9 mouse cellular contexts compared by ENCODE assay signal in the genomic region with DNA sequence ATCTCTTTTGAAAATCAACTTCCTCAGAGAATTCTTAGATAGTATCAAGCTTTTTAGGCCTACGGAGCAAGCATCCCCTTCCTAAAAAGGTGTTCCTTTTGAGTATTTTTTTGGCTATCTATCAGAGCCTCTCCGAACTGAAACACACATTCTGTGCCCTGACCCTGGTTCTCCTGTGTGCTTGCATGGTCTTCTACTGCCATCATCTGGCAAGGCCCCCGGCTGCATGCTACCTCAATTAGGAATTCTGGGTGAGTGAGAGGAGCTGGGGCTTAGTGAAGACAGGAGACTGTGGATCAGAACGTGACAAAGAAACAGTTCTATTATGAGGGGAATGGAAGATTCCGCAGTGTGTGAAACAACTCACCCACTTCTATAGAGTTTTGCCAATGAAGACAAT. TPM values are rescaled to one million over a fixed set of nuclear protein-coding genes. Genes with fewer than 3 reads are reported as not detected.
DNase-seq lines count a peak whose midpoint lies in the region; ATAC-seq and TF ChIP-seq lines count a peak whose summit lies in the region.
"Had no signal": no experiment of that assay in that cellular context is flagged by ENCODE, and none has a peak within 500 bp of the region (broad histone marks: within the 10 kb centered on the region; RNA-seq: fewer than 3 reads in every experiment).

No protein-coding gene starts in this region.

- H3K27ac ChIP-seq in midbrain, embryonic 10.5 days (replicated peaks): no peak overlapping the region
- no peak overlapping the region for H3K27ac ChIP-seq in midbrain, embryonic 13.5 days
- H3K27ac ChIP-seq in hindbrain, embryonic 16.5 days (ENCODE audit: low read depth, low read length): no peak overlapping the region
- no peak overlapping the region for H3K27ac ChIP-seq in lung, postnatal 0 days (ENCODE audit: low read length)
- H3K27ac ChIP-seq in stomach, postnatal 0 days (replicated peaks): no peak overlapping the region
- H3K27ac ChIP-seq: neural tube, embryonic 12.5 days had no signal

- TF ChIP-seq EP300 in lung, postnatal 0 days (IDR thresholded peaks at IDR 0.05): no peak
- TF ChIP-seq EP300 in stomach, postnatal 0 days (optimal IDR thresholded peaks at IDR 0.05): no peak

- H3K4me2 ChIP-seq in midbrain, embryonic 13.5 days (replicated peaks): no peak overlapping the region
- H3K4me2 ChIP-seq in hindbrain, embryonic 16.5 days (ENCODE audit: low read length): no peak overlapping the region
- H3K4me2 ChIP-seq in lung, postnatal 0 days (replicated peaks; ENCODE audit: low read depth, low read length): no peak overlapping the region
- no peak overlapping the region for H3K4me2 ChIP-seq in stomach, postnatal 0 days (replicated peaks; ENCODE audit: low read depth)
- H3K4me2 ChIP-seq: neural tube, embryonic 12.5 days had no signal

- DNase-seq in adrenal gland, postnatal 14 days: peak; percentile 58
- no peak for DNase-seq in adrenal gland, adult 18-20 months (ENCODE audit: low spot score in 2 of 2)
- peak; percentile 56 for DNase-seq in midbrain, embryonic 10.5 days (ENCODE audit: low spot score)
- peak; percentile 65 for DNase-seq in embryo, embryonic 10 days (ENCODE audit: low spot score)
- DNase-seq in lung, postnatal 0 days (ENCODE audit: low spot score): peak; percentile 64
- peak; percentile 67 for DNase-seq in stomach, postnatal 0 days (ENCODE audit: low spot score)

- H3K4me1 ChIP-seq in midbrain, embryonic 10.5 days: no peaks in the 10 kb centered on the region
- no peaks in the 10 kb centered on the region for H3K4me1 ChIP-seq in midbrain, embryonic 13.5 days (replicated peaks)
- no peaks in the 10 kb centered on the region for H3K4me1 ChIP-seq in hindbrain, embryonic 16.5 days (ENCODE audit: control insufficient read depth, insufficient read depth, low read depth, low read length)
- H3K4me1 ChIP-seq in lung, postnatal 0 days (ENCODE audit: insufficient read depth, low read depth, low read length): no peaks in the 10 kb centered on the region
- no peaks in the 10 kb centered on the region for H3K4me1 ChIP-seq in stomach, postnatal 0 days (replicated peaks; ENCODE audit: control insufficient read depth, insufficient read depth)
- H3K4me1 ChIP-seq: neural tube, embryonic 12.5 days had no signal

- H3K27me3 ChIP-seq in midbrain, embryonic 10.5 days (ENCODE audit: low read depth, poor library complexity, severe bottlenecking): no peaks in the 10 kb centered on the region
- H3K27me3 ChIP-seq in midbrain, embryonic 13.5 days: no peaks in the 10 kb centered on the region
- H3K27me3 ChIP-seq in hindbrain, embryonic 16.5 days (replicated peaks; ENCODE audit: control insufficient read depth, insufficient read depth, low read length): no peaks in the 10 kb centered on the region
- H3K27me3 ChIP-seq in lung, postnatal 0 days (replicated peaks; ENCODE audit: insufficient read depth, low read length): no peaks in the 10 kb centered on the region
- no peaks in the 10 kb centered on the region for H3K27me3 ChIP-seq in stomach, postnatal 0 days (ENCODE audit: control insufficient read depth, insufficient read depth, low read length)
- H3K27me3 ChIP-seq: neural tube, embryonic 12.5 days had no signal

- no peak overlapping the region for H3K9ac ChIP-seq in midbrain, embryonic 13.5 days (replicated peaks)
- no peak overlapping the region for H3K9ac ChIP-seq in hindbrain, embryonic 16.5 days (ENCODE audit: low read depth, low read length)
- H3K9ac ChIP-seq in lung, postnatal 0 days (replicated peaks; ENCODE audit: low read depth): no peak overlapping the region
- H3K9ac ChIP-seq in stomach, postnatal 0 days (ENCODE audit: low read length): no peak overlapping the region
- H3K9ac ChIP-seq: neural tube, embryonic 12.5 days had no signal

- H3K4me3 ChIP-seq in midbrain, embryonic 10.5 days: no peak overlapping the region
- H3K4me3 ChIP-seq in midbrain, embryonic 13.5 days (replicated peaks): no peak overlapping the region
- no peak overlapping the region for H3K4me3 ChIP-seq in hindbrain, embryonic 16.5 days (ENCODE audit: low read length)
- H3K4me3 ChIP-seq in lung, postnatal 0 days (ENCODE audit: low read depth, low read length): no peak overlapping the region
- no peak overlapping the region for H3K4me3 ChIP-seq in stomach, postnatal 0 days (ENCODE audit: low read depth, low read length)
- H3K4me3 ChIP-seq: neural tube, embryonic 12.5 days had no signal

- WGBS in midbrain, embryonic 10.5 days: 22% methylated on average over 5 of the region's 5 CpGs
- WGBS in midbrain, embryonic 13.5 days: 22% methylated on average over 5 of the region's 5 CpGs
- 20% methylated on average over 5 of the region's 5 CpGs for WGBS in hindbrain, embryonic 16.5 days
- 24% methylated on average over 5 of the region's 5 CpGs for WGBS in lung, postnatal 0 days
- 27% methylated on average over 5 of the region's 5 CpGs for WGBS in stomach, postnatal 0 days

- no peak for ATAC-seq in midbrain, embryonic 13.5 days
- ATAC-seq in hindbrain, embryonic 16.5 days: peak; percentile 80
- ATAC-seq in lung, postnatal 0 days: peak; percentile 38; the same call in 1 of the 2 replicates
- ATAC-seq in stomach, postnatal 0 days (ENCODE audit: low FRiP score, low TSS enrichment): no peak

- no peaks in the 10 kb centered on the region for H3K9me3 ChIP-seq in midbrain, embryonic 10.5 days (replicated peaks)
- H3K9me3 ChIP-seq in midbrain, embryonic 13.5 days: no peaks in the 10 kb centered on the region
- H3K9me3 ChIP-seq in hindbrain, embryonic 16.5 days (ENCODE audit: control insufficient read depth, low read length): no peaks in the 10 kb centered on the region
- H3K9me3 ChIP-seq in lung, postnatal 0 days (ENCODE audit: low read length): no peaks in the 10 kb centered on the region
- no peaks in the 10 kb centered on the region for H3K9me3 ChIP-seq in stomach, postnatal 0 days (ENCODE audit: control insufficient read depth, low read length)
- H3K9me3 ChIP-seq: neural tube, embryonic 12.5 days had no signal

- TF ChIP-seq CTCF in lung, postnatal 0 days (IDR thresholded peaks at IDR 0.05): peak; percentile 88
- TF ChIP-seq CTCF in stomach, postnatal 0 days (IDR thresholded peaks at IDR 0.05; ENCODE audit: low read depth): peak; percentile 88

- no peaks in the 10 kb centered on the region for H3K36me3 ChIP-seq in midbrain, embryonic 10.5 days
- H3K36me3 ChIP-seq in midbrain, embryonic 13.5 days: no peaks in the 10 kb centered on the region
- H3K36me3 ChIP-seq in hindbrain, embryonic 16.5 days (ENCODE audit: control insufficient read depth, insufficient read depth, low read length): no peaks in the 10 kb centered on the region
- H3K36me3 ChIP-seq in lung, postnatal 0 days (ENCODE audit: insufficient read depth, low read length): no peaks in the 10 kb centered on the region
- H3K36me3 ChIP-seq in stomach, postnatal 0 days (ENCODE audit: control insufficient read depth, insufficient read depth, low read length): no peaks in the 10 kb centered on the region
- H3K36me3 ChIP-seq: neural tube, embryonic 12.5 days had no signal

RNA-seq across cellular contexts. Expression of gene Gm9195, which starts 24.7 kb away (rescaled TPM):
- not detected in 2 replicates for total RNA-seq in adrenal gland, postnatal 14 days (2021)
- not detected for total RNA-seq in adrenal gland, adult 18-20 months (2021)
- not detected in 2 replicates for polyA plus RNA-seq in midbrain, embryonic 10.5 days (2016; fragmentation: Nextera tagmentation; extraction: Ambion mirVana)
- polyA plus RNA-seq in midbrain, embryonic 13.5 days (2015; fragmentation: Nextera tagmentation; extraction: Ambion mirVana): not detected in 2 replicates
- polyA plus RNA-seq in hindbrain, embryonic 16.5 days (2015; fragmentation: Nextera tagmentation; extraction: Ambion mirVana): not detected in 2 replicates
- not detected in 2 replicates for polyA plus RNA-seq in lung, postnatal 0 days (2015; fragmentation: Nextera tagmentation; extraction: Ambion mirVana)
- not detected in 2 replicates for polyA plus RNA-seq in stomach, postnatal 0 days (2015; fragmentation: Nextera tagmentation; extraction: Ambion mirVana)
- polyA plus RNA-seq: neural tube, embryonic 12.5 days had no signal

Comparison
In these comparisons a context has a peak if more than half of its experiments do, and no peak if none do; other contexts are left out.
1. DNase-seq: peak in adrenal gland, postnatal 14 days (single experiment), midbrain, embryonic 10.5 days (single experiment), embryo, embryonic 10 days (single experiment), lung, postnatal 0 days (single experiment) and stomach, postnatal 0 days (single experiment); none in adrenal gland, adult 18-20 months (0 of 2).
2. ATAC-seq: peak in hindbrain, embryonic 16.5 days (single experiment) and lung, postnatal 0 days (single experiment); none in midbrain, embryonic 13.5 days (single experiment) and stomach, postnatal 0 days (single experiment).